Mouse (Mus musculus) embryo, embryonic 10 days (tissue): ENCODE measurements at regions not wholly inside any gene's neighbourhood (a gene's known extent, or its start where the extent isn't known, plus 50 kb on each side); places are given as distances from the start of the nearest gene placed in this dataset.

ENCODE experiments used
- DNase-seq: peaks from one replicate; pipeline ENCODE4 v3.0.0-alpha.2; 2015; ENCODE audit warnings: low spot score

GRCm38 (mm10) chr19:26258677-26259076, 346.2 kb upstream of the Smarca2 start:
- DNase-seq, result no peak

- DNase-seq, result no peak
Observed at GRCm38 (mm10) chr19:26261530-26261929, 343.3 kb upstream of the Smarca2 start.

- DNase-seq, result no peak
Observed at GRCm38 (mm10) chr19:26296360-26296759, 308.5 kb upstream of the Smarca2 start.

GRCm38 (mm10) chr19:26308477-26309135, 296.2 kb upstream of the Smarca2 start:
- DNase-seq, result no peak

- no peak for DNase-seq
Observed at GRCm38 (mm10) chr19:26318977-26319376, 285.9 kb upstream of the Smarca2 start.

- no peak for DNase-seq
Observed at GRCm38 (mm10) chr19:26323682-26324081, 281.2 kb upstream of the Smarca2 start.

- no peak for DNase-seq
Observed at GRCm38 (mm10) chr19:26339120-26339519, 265.7 kb upstream of the Smarca2 start.

GRCm38 (mm10) chr19:26340155-26340554, 264.7 kb upstream of the Smarca2 start:
- no peak for DNase-seq

GRCm38 (mm10) chr19:26355054-26355453, 249.8 kb upstream of the Smarca2 start:
- no peak for DNase-seq

GRCm38 (mm10) chr19:26383961-26384381, 220.9 kb upstream of the Smarca2 start:
- DNase-seq, result no peak

- DNase-seq, result no peak
Observed at GRCm38 (mm10) chr19:26386075-26386474, 218.8 kb upstream of the Smarca2 start.

GRCm38 (mm10) chr19:26412684-26413083, 192.2 kb upstream of the Smarca2 start:
- no peak for DNase-seq

- DNase-seq, result no peak
Observed at GRCm38 (mm10) chr19:26414476-26415024, 190.3 kb upstream of the Smarca2 start.

- no peak for DNase-seq
Observed at GRCm38 (mm10) chr19:26419781-26420180, 185.1 kb upstream of the Smarca2 start.

GRCm38 (mm10) chr19:26439163-26439562, 165.7 kb upstream of the Smarca2 start:
- no peak for DNase-seq

GRCm38 (mm10) chr19:26445309-26445708, 159.5 kb upstream of the Smarca2 start:
- DNase-seq, result peak; percentile 35

- DNase-seq, result no peak
Observed at GRCm38 (mm10) chr19:26447427-26448023, 157.3 kb upstream of the Smarca2 start.

GRCm38 (mm10) chr19:26461712-26462111, 143.1 kb upstream of the Smarca2 start:
- no peak for DNase-seq

- peak; percentile 67 for DNase-seq
Observed at GRCm38 (mm10) chr19:26465228-26465627, 139.6 kb upstream of the Smarca2 start.

- no peak for DNase-seq
Observed at GRCm38 (mm10) chr19:26466244-26466643, 138.6 kb upstream of the Smarca2 start.

GRCm38 (mm10) chr19:26467179-26467651, 137.6 kb upstream of the Smarca2 start:
- no peak for DNase-seq

- DNase-seq, result no peak
Observed at GRCm38 (mm10) chr19:26472659-26473058, 132.2 kb upstream of the Smarca2 start.

- no peak for DNase-seq
Observed at GRCm38 (mm10) chr19:26473211-26473610, 131.6 kb upstream of the Smarca2 start.
